Mouse (Mus musculus) olfactory bulb, adult 2 months (tissue): ENCODE data around the gene Pdcd11. TPM values are rescaled to one million over a fixed set of nuclear protein-coding genes. Genes with fewer than 3 reads are reported as not detected.

Source experiments
- H3K27ac ChIP-seq: fragments of 200-500 bp; 2 replicates; pipeline ENCODE4 v1.5.1; 2012; ENCODE audit warnings: low read depth, low read length; ENCODE audit not compliant: insufficient read depth
- H3K4me1 ChIP-seq: fragments of 200-500 bp; 2 replicates; pipeline ENCODE4 v1.6.1; 2012; ENCODE audit warnings: low read length; ENCODE audit not compliant: control insufficient read depth, insufficient read depth
- H3K4me3 ChIP-seq: fragments of 200-500 bp; 2 replicates; pipeline ENCODE4 v1.5.1; 2012; ENCODE audit warnings: mild to moderate bottlenecking, low read depth, low read length, moderate library complexity; ENCODE audit not compliant: insufficient read depth
- CTCF ChIP-seq: fragments of 200-500 bp; IDR thresholded peaks from 2 replicates; pipeline ENCODE4 v1.5.1; 2012; ENCODE audit warnings: low read depth, mild to moderate bottlenecking, low read length, moderate library complexity; ENCODE audit not compliant: insufficient read depth
- POLR2A ChIP-seq: fragments of 200-500 bp; IDR thresholded peaks from 2 replicates; pipeline ENCODE4 v1.6.1; 2012; ENCODE audit warnings: mild to moderate bottlenecking, low read depth, low read length, moderate library complexity; ENCODE audit not compliant: insufficient read depth
- WGBS: fragments of 180-500 bp; shearing (Covaris S2); methylation state at CpG from one replicate; pipeline ENCODE4 v1.1.7; 2018; 5-methylcytosine and 5-hydroxymethylcytosine counted together
- polyA plus RNA-seq: library from polyadenylated mRNA; stranded (reverse); fragments of >200 nt; gene quantifications from 2 replicates; pipeline ENCODE4 v1.2.4, GENCODE M21; 2012; ENCODE audit warnings: low replicate concordance; ENCODE audit not compliant: missing spikeins, insufficient read depth, insufficient read length

The Pdcd11 gene
- polyA plus RNA-seq, 1 experiment, result not detected

GRCm38 (mm10) chr19:47118634-47119033 lies 28.1 kb downstream of the Pdcd11 start:
- TF ChIP-seq CTCF, result no peak
- TF ChIP-seq POLR2A, result no peak
- Histone ChIP-seq H3K4me1 (no peaks in the 10 kb centered on the region), H3K4me3 (no peak overlapping the region), H3K27ac (no peak overlapping the region)
- 91% methylated on average over 2 of the region's 2 CpGs for WGBS

- no peak for TF ChIP-seq POLR2A
- TF ChIP-seq CTCF, result no peak
- Histone ChIP-seq H3K4me1 (peaks cover 4% of the 10 kb centered on the region; the same call in 1 of the 2 replicates), H3K27ac (no peak overlapping the region), H3K4me3 (no peak overlapping the region)
- 29% methylated on average over 4 of the region's 4 CpGs for WGBS
These were observed 30.5 kb downstream of the Pdcd11 start for GRCm38 (mm10) chr19:47121054-47121453.

GRCm38 (mm10) chr19:47122802-47123201 lies 32.2 kb downstream of the Pdcd11 start:
- Histone ChIP-seq H3K4me3 (no peak overlapping the region), H3K4me1 (peaks cover 19% of the 10 kb centered on the region), H3K27ac (no peak overlapping the region)
- TF ChIP-seq CTCF (no peak), POLR2A (no peak)
- 35% methylated on average over 2 of the region's 2 CpGs for WGBS

- Histone ChIP-seq H3K4me3 (no peak overlapping the region), H3K4me1 (peaks cover 35% of the 10 kb centered on the region), H3K27ac (peak overlapping the region; percentile 22; the same call in 1 of the 2 replicates)
- TF ChIP-seq CTCF (no peak), POLR2A (no peak)
- WGBS, result 87% methylated on average over 10 of the region's 10 CpGs
These were observed 37.6 kb downstream of the Pdcd11 start for GRCm38 (mm10) chr19:47128164-47128563.

GRCm38 (mm10) chr19:47128835-47129234 lies 38.3 kb downstream of the Pdcd11 start:
- Histone ChIP-seq H3K4me3 (no peak overlapping the region), H3K4me1 (peaks cover 35% of the 10 kb centered on the region), H3K27ac (no peak overlapping the region)
- no peak for TF ChIP-seq POLR2A
- no peak for TF ChIP-seq CTCF
- 62% methylated on average over 11 of the region's 11 CpGs for WGBS

GRCm38 (mm10) chr19:47130551-47131125 lies 40.1 kb downstream of the Pdcd11 start:
- no peak overlapping the region for H3K4me3 ChIP-seq
- 94% methylated on average over 15 of the region's 15 CpGs for WGBS
- H3K4me1 ChIP-seq, result peaks cover 35% of the 10 kb centered on the region
- H3K27ac ChIP-seq, result no peak overlapping the region
- TF ChIP-seq CTCF (no peak), POLR2A (no peak)

GRCm38 (mm10) chr19:47133161-47133560 lies 42.6 kb downstream of the Pdcd11 start:
- no peak for TF ChIP-seq POLR2A
- no peak for TF ChIP-seq CTCF
- Histone ChIP-seq H3K4me1 (peaks cover 38% of the 10 kb centered on the region), H3K27ac (no peak overlapping the region), H3K4me3 (no peak overlapping the region)
- 87% methylated on average over 7 of the region's 7 CpGs for WGBS

GRCm38 (mm10) chr19:47135568-47135967 lies 45.0 kb downstream of the Pdcd11 start:
- 91% methylated on average over 17 of the region's 17 CpGs for WGBS
- peaks cover 41% of the 10 kb centered on the region for H3K4me1 ChIP-seq
- H3K4me3 ChIP-seq, result no peak overlapping the region
- TF ChIP-seq POLR2A (no peak), CTCF (no peak)
- no peak overlapping the region for H3K27ac ChIP-seq

GRCm38 (mm10) chr19:47136170-47136569 lies 45.6 kb downstream of the Pdcd11 start:
- WGBS, result 89% methylated on average over 5 of the region's 5 CpGs
- Histone ChIP-seq H3K4me3 (no peak overlapping the region), H3K4me1 (peaks cover 41% of the 10 kb centered on the region), H3K27ac (no peak overlapping the region)
- TF ChIP-seq POLR2A (no peak), CTCF (no peak)
